Mouse (Mus musculus): ENCODE measurements around the gene Rad54l2. TPM values are rescaled to one million over a fixed set of nuclear protein-coding genes. Genes with fewer than 3 reads are reported as not detected.

Gene Rad54l2
- polyA plus RNA-seq, 1 experiment = 8.0 TPM

GRCm38 (mm10) chr9:106785206-106785605 lies 3.8 kb downstream of the Rad54l2 start:
- H3K4me3 ChIP-seq (ENCODE audit: insufficient read depth, poor library complexity, severe bottlenecking) = no peak overlapping the region
- H3ac ChIP-seq (ENCODE audit: control insufficient read depth, insufficient read length, low read depth) = no peak overlapping the region
- peaks cover 87% of the 10 kb centered on the region for H3K79me2 ChIP-seq (ENCODE audit: control insufficient read depth, insufficient read depth)
- no peak for TF ChIP-seq FOSL1 (IDR thresholded peaks at IDR 0.05; ENCODE audit: insufficient read depth, low read length, poor library complexity, severe bottlenecking)
- TF ChIP-seq CTCF (IDR thresholded peaks at IDR 0.05; ENCODE audit: control insufficient read depth, insufficient read depth, insufficient read length) = no peak
- no peak for TF ChIP-seq USF1 (IDR thresholded peaks at IDR 0.05; ENCODE audit: low read depth)
- no peak for TF ChIP-seq CEBPB (IDR thresholded peaks at IDR 0.05; ENCODE audit: low read depth)
- no peak for TF ChIP-seq MYOG (IDR thresholded peaks at IDR 0.05; ENCODE audit: control insufficient read depth, extremely low read depth, insufficient read length)
- TF ChIP-seq MAX (IDR thresholded peaks at IDR 0.05) = no peak
- no peak for TF ChIP-seq MYOD1 (IDR thresholded peaks at IDR 0.05; ENCODE audit: control insufficient read depth, insufficient read length, low read depth)
- H3K27me3 ChIP-seq (ENCODE audit: control insufficient read depth, insufficient read depth, insufficient read length) = no peaks in the 10 kb centered on the region
- no peaks in the 10 kb centered on the region for H3K36me3 ChIP-seq (ENCODE audit: control insufficient read depth, insufficient read depth)
- H3K79me3 ChIP-seq (ENCODE audit: low read depth) = peaks cover 58% of the 10 kb centered on the region

GRCm38 (mm10) chr9:106783554-106783953 lies 5.4 kb downstream of the Rad54l2 start:
- TF ChIP-seq CTCF (IDR thresholded peaks at IDR 0.05; ENCODE audit: control insufficient read depth, insufficient read depth, insufficient read length) (no peak), CEBPB (IDR thresholded peaks at IDR 0.05; ENCODE audit: low read depth) (no peak), FOSL1 (IDR thresholded peaks at IDR 0.05; ENCODE audit: insufficient read depth, low read length, poor library complexity, severe bottlenecking) (no peak), USF1 (IDR thresholded peaks at IDR 0.05; ENCODE audit: low read depth) (no peak), MYOD1 (IDR thresholded peaks at IDR 0.05; ENCODE audit: control insufficient read depth, insufficient read length, low read depth) (no peak), MYOG (IDR thresholded peaks at IDR 0.05; ENCODE audit: control insufficient read depth, extremely low read depth, insufficient read length) (no peak), MAX (IDR thresholded peaks at IDR 0.05) (no peak)
- peaks cover 98% of the 10 kb centered on the region for H3K79me2 ChIP-seq (ENCODE audit: control insufficient read depth, insufficient read depth)
- H3K27me3 ChIP-seq (ENCODE audit: control insufficient read depth, insufficient read depth, insufficient read length) = no peaks in the 10 kb centered on the region
- H3K36me3 ChIP-seq (ENCODE audit: control insufficient read depth, insufficient read depth) = no peaks in the 10 kb centered on the region
- H3ac ChIP-seq (ENCODE audit: control insufficient read depth, insufficient read length, low read depth) = no peak overlapping the region
- H3K79me3 ChIP-seq (ENCODE audit: low read depth) = peaks cover 59% of the 10 kb centered on the region
- H3K4me3 ChIP-seq (ENCODE audit: insufficient read depth, poor library complexity, severe bottlenecking) = no peak overlapping the region

GRCm38 (mm10) chr9:106780086-106780485 lies 8.9 kb downstream of the Rad54l2 start:
- Histone ChIP-seq H3K79me3 (ENCODE audit: low read depth) (peaks cover 48% of the 10 kb centered on the region), H3K4me3 (ENCODE audit: insufficient read depth, poor library complexity, severe bottlenecking) (no peak overlapping the region), H3K36me3 (ENCODE audit: control insufficient read depth, insufficient read depth) (no peaks in the 10 kb centered on the region), H3K79me2 (ENCODE audit: control insufficient read depth, insufficient read depth) (peaks cover 91% of the 10 kb centered on the region), H3ac (ENCODE audit: control insufficient read depth, insufficient read length, low read depth) (no peak overlapping the region), H3K27me3 (ENCODE audit: control insufficient read depth, insufficient read depth, insufficient read length) (no peaks in the 10 kb centered on the region)
- TF ChIP-seq USF1 (IDR thresholded peaks at IDR 0.05; ENCODE audit: low read depth) (no peak), MAX (IDR thresholded peaks at IDR 0.05) (no peak), CEBPB (IDR thresholded peaks at IDR 0.05; ENCODE audit: low read depth) (no peak), MYOD1 (IDR thresholded peaks at IDR 0.05; ENCODE audit: control insufficient read depth, insufficient read length, low read depth) (no peak)

GRCm38 (mm10) chr9:106778319-106778718 lies 10.7 kb downstream of the Rad54l2 start:
- no peak for TF ChIP-seq CEBPB (IDR thresholded peaks at IDR 0.05; ENCODE audit: low read depth)
- TF ChIP-seq FOSL1 (IDR thresholded peaks at IDR 0.05; ENCODE audit: insufficient read depth, low read length, poor library complexity, severe bottlenecking) = no peak
- TF ChIP-seq USF1 (IDR thresholded peaks at IDR 0.05; ENCODE audit: low read depth) = no peak
- TF ChIP-seq MAX (IDR thresholded peaks at IDR 0.05) = no peak
- TF ChIP-seq CTCF (IDR thresholded peaks at IDR 0.05; ENCODE audit: control insufficient read depth, insufficient read depth, insufficient read length) = no peak
- TF ChIP-seq MYOG (IDR thresholded peaks at IDR 0.05; ENCODE audit: control insufficient read depth, extremely low read depth, insufficient read length) = no peak
- TF ChIP-seq MYOD1 (IDR thresholded peaks at IDR 0.05; ENCODE audit: control insufficient read depth, insufficient read length, low read depth) = no peak
- Histone ChIP-seq H3K27me3 (ENCODE audit: control insufficient read depth, insufficient read depth, insufficient read length) (no peaks in the 10 kb centered on the region), H3K79me2 (ENCODE audit: control insufficient read depth, insufficient read depth) (peaks cover 84% of the 10 kb centered on the region), H3K4me3 (ENCODE audit: insufficient read depth, poor library complexity, severe bottlenecking) (no peak overlapping the region), H3K79me3 (ENCODE audit: low read depth) (peaks cover 46% of the 10 kb centered on the region), H3ac (ENCODE audit: control insufficient read depth, insufficient read length, low read depth) (no peak overlapping the region), H3K36me3 (ENCODE audit: control insufficient read depth, insufficient read depth) (no peaks in the 10 kb centered on the region)

- H3K27me3 ChIP-seq (ENCODE audit: control insufficient read depth, insufficient read depth, insufficient read length) = no peaks in the 10 kb centered on the region
- no peak for TF ChIP-seq FOSL1 (IDR thresholded peaks at IDR 0.05; ENCODE audit: insufficient read depth, low read length, poor library complexity, severe bottlenecking)
- TF ChIP-seq MYOD1 (IDR thresholded peaks at IDR 0.05; ENCODE audit: control insufficient read depth, insufficient read length, low read depth) = no peak
- TF ChIP-seq USF1 (IDR thresholded peaks at IDR 0.05; ENCODE audit: low read depth) = no peak
- TF ChIP-seq MAX (IDR thresholded peaks at IDR 0.05) = no peak
- TF ChIP-seq CTCF (IDR thresholded peaks at IDR 0.05; ENCODE audit: control insufficient read depth, insufficient read depth, insufficient read length) = no peak
- TF ChIP-seq MYOG (IDR thresholded peaks at IDR 0.05; ENCODE audit: control insufficient read depth, extremely low read depth, insufficient read length) = no peak
- TF ChIP-seq CEBPB (IDR thresholded peaks at IDR 0.05; ENCODE audit: low read depth) = no peak
- H3ac ChIP-seq (ENCODE audit: control insufficient read depth, insufficient read length, low read depth) = no peak overlapping the region
- no peaks in the 10 kb centered on the region for H3K36me3 ChIP-seq (ENCODE audit: control insufficient read depth, insufficient read depth)
- H3K79me3 ChIP-seq (ENCODE audit: low read depth) = peaks cover 41% of the 10 kb centered on the region
- peaks cover 84% of the 10 kb centered on the region for H3K79me2 ChIP-seq (ENCODE audit: control insufficient read depth, insufficient read depth)
- no peak overlapping the region for H3K4me3 ChIP-seq (ENCODE audit: insufficient read depth, poor library complexity, severe bottlenecking)
These were observed 11.6 kb downstream of the Rad54l2 start for GRCm38 (mm10) chr9:106777423-106777822.

- Histone ChIP-seq H3K79me2 (ENCODE audit: control insufficient read depth, insufficient read depth) (peaks cover 79% of the 10 kb centered on the region), H3K4me3 (ENCODE audit: insufficient read depth, poor library complexity, severe bottlenecking) (no peak overlapping the region), H3K36me3 (ENCODE audit: control insufficient read depth, insufficient read depth) (no peaks in the 10 kb centered on the region), H3ac (ENCODE audit: control insufficient read depth, insufficient read length, low read depth) (no peak overlapping the region), H3K27me3 (ENCODE audit: control insufficient read depth, insufficient read depth, insufficient read length) (no peaks in the 10 kb centered on the region), H3K79me3 (ENCODE audit: low read depth) (peaks cover 41% of the 10 kb centered on the region)
- TF ChIP-seq CEBPB (IDR thresholded peaks at IDR 0.05; ENCODE audit: low read depth) (no peak), CTCF (IDR thresholded peaks at IDR 0.05; ENCODE audit: control insufficient read depth, insufficient read depth, insufficient read length) (no peak), MAX (IDR thresholded peaks at IDR 0.05) (no peak)
These were observed 12.9 kb downstream of the Rad54l2 start for GRCm38 (mm10) chr9:106776116-106776515.
